Mouse (Mus musculus): Measurements from ENCODE around the gene C1qtnf9. TPM values are rescaled to one million over a fixed set of nuclear protein-coding genes. Genes with fewer than 3 reads are reported as not detected.

Gene C1qtnf9
- polyA plus RNA-seq (2014; fragmentation: Nextera tagmentation; extraction: Ambion mirVana), result not detected in 2 replicates

- Histone ChIP-seq H3K27me3 (ENCODE audit: control insufficient read depth, insufficient read depth, low read length) (no peaks in the 10 kb centered on the region), H3K27ac (no peak within 1 kb of the TSS), H3K4me3 (replicated peaks; ENCODE audit: low read length) (no peak within 1 kb of the TSS), H3K4me1 (replicated peaks; ENCODE audit: control insufficient read depth, insufficient read depth, low read length) (no peaks in the 10 kb centered on the region; the same call in none of the 2 replicates), H3K36me3 (replicated peaks; ENCODE audit: control insufficient read depth, insufficient read depth) (no peaks in the 10 kb centered on the region), H3K9ac (no peak within 1 kb of the TSS), H3K4me2 (replicated peaks) (no peak within 1 kb of the TSS), H3K9me3 (ENCODE audit: control insufficient read depth, low read length) (no peaks in the 10 kb centered on the region)
- no peak for ATAC-seq (ENCODE audit: low FRiP score)
- no peak for DNase-seq (ENCODE audit: low spot score)
- 76% methylated on average over 4 of the region's 4 CpGs for WGBS
Measured at GRCm38 (mm10) chr14:60767884-60768283, at the start of gene C1qtnf9. Gene C1qtnf9 (plus strand): TSS chr14:60768134.

- no peaks in the 10 kb centered on the region for H3K27me3 ChIP-seq (ENCODE audit: control insufficient read depth, insufficient read depth, low read length)
Measured at GRCm38 (mm10) chr14:60721304-60721703, 46.6 kb upstream of the C1qtnf9 start.

GRCm38 (mm10) chr14:60721938-60722337, 46.0 kb upstream of the C1qtnf9 start:
- no peaks in the 10 kb centered on the region; the same call in 1 of the 2 replicates for H3K4me1 ChIP-seq (replicated peaks; ENCODE audit: control insufficient read depth, insufficient read depth, low read length)
- no peak for ATAC-seq (ENCODE audit: low FRiP score)
- no peak overlapping the region for H3K27ac ChIP-seq
- H3K9ac ChIP-seq, result no peak overlapping the region
- H3K4me2 ChIP-seq (replicated peaks), result no peak overlapping the region
- no peak overlapping the region for H3K4me3 ChIP-seq (replicated peaks; ENCODE audit: low read length)
- no peaks in the 10 kb centered on the region for H3K27me3 ChIP-seq (ENCODE audit: control insufficient read depth, insufficient read depth, low read length)
- H3K9me3 ChIP-seq (ENCODE audit: control insufficient read depth, low read length), result no peaks in the 10 kb centered on the region
- no peak for DNase-seq (ENCODE audit: low spot score)
- H3K36me3 ChIP-seq (replicated peaks; ENCODE audit: control insufficient read depth, insufficient read depth), result no peaks in the 10 kb centered on the region
- WGBS, result 82% methylated on average over 3 of the region's 3 CpGs

More at GRCm38 (mm10) chr14:60721304-60721703, 46.6 kb upstream of the C1qtnf9 start:
- Histone ChIP-seq H3K4me1 (replicated peaks; ENCODE audit: control insufficient read depth, insufficient read depth, low read length) (no peaks in the 10 kb centered on the region; the same call in 1 of the 2 replicates), H3K9ac (no peak overlapping the region), H3K4me3 (replicated peaks; ENCODE audit: low read length) (no peak overlapping the region), H3K36me3 (replicated peaks; ENCODE audit: control insufficient read depth, insufficient read depth) (no peaks in the 10 kb centered on the region), H3K27ac (no peak overlapping the region), H3K4me2 (replicated peaks) (no peak overlapping the region), H3K9me3 (ENCODE audit: control insufficient read depth, low read length) (no peaks in the 10 kb centered on the region)
- 71% methylated on average over 8 of the region's 8 CpGs for WGBS
- DNase-seq (ENCODE audit: low spot score), result no peak
- no peak for ATAC-seq (ENCODE audit: low FRiP score)

- DNase-seq (ENCODE audit: low spot score) (no peak), ATAC-seq (ENCODE audit: low FRiP score) (0 out of 2 replicates have a peak, but pooled peaks have one; percentile 21)
- Histone ChIP-seq H3K36me3 (replicated peaks; ENCODE audit: control insufficient read depth, insufficient read depth) (no peaks in the 10 kb centered on the region), H3K9me3 (ENCODE audit: control insufficient read depth, low read length) (no peaks in the 10 kb centered on the region), H3K4me3 (replicated peaks; ENCODE audit: low read length) (no peak overlapping the region), H3K9ac (no peak overlapping the region), H3K27me3 (ENCODE audit: control insufficient read depth, insufficient read depth, low read length) (no peaks in the 10 kb centered on the region), H3K27ac (no peak overlapping the region), H3K4me1 (replicated peaks; ENCODE audit: control insufficient read depth, insufficient read depth, low read length) (no peaks in the 10 kb centered on the region; the same call in 1 of the 2 replicates), H3K4me2 (replicated peaks) (no peak overlapping the region)
- 50% methylated on average over 6 of the region's 6 CpGs for WGBS
Measured at GRCm38 (mm10) chr14:60726091-60726490, 41.8 kb upstream of the C1qtnf9 start.

GRCm38 (mm10) chr14:60727130-60727529, 40.8 kb upstream of the C1qtnf9 start:
- Histone ChIP-seq H3K4me2 (replicated peaks) (no peak overlapping the region), H3K27ac (no peak overlapping the region), H3K9ac (no peak overlapping the region), H3K4me3 (replicated peaks; ENCODE audit: low read length) (no peak overlapping the region), H3K27me3 (ENCODE audit: control insufficient read depth, insufficient read depth, low read length) (no peaks in the 10 kb centered on the region), H3K4me1 (replicated peaks; ENCODE audit: control insufficient read depth, insufficient read depth, low read length) (no peaks in the 10 kb centered on the region; the same call in 1 of the 2 replicates), H3K9me3 (ENCODE audit: control insufficient read depth, low read length) (no peaks in the 10 kb centered on the region), H3K36me3 (replicated peaks; ENCODE audit: control insufficient read depth, insufficient read depth) (no peaks in the 10 kb centered on the region)
- 79% methylated on average over 4 of the region's 4 CpGs for WGBS
- ATAC-seq (ENCODE audit: low FRiP score) (no peak), DNase-seq (ENCODE audit: low spot score) (no peak)

- DNase-seq (ENCODE audit: low spot score) (no peak), ATAC-seq (ENCODE audit: low FRiP score) (no peak)
- WGBS, result 58% methylated on average over 6 of the region's 6 CpGs
- Histone ChIP-seq H3K9ac (no peak overlapping the region), H3K27ac (no peak overlapping the region), H3K4me2 (replicated peaks) (no peak overlapping the region), H3K36me3 (replicated peaks; ENCODE audit: control insufficient read depth, insufficient read depth) (no peaks in the 10 kb centered on the region), H3K27me3 (ENCODE audit: control insufficient read depth, insufficient read depth, low read length) (no peaks in the 10 kb centered on the region), H3K9me3 (ENCODE audit: control insufficient read depth, low read length) (no peaks in the 10 kb centered on the region), H3K4me3 (replicated peaks; ENCODE audit: low read length) (no peak overlapping the region), H3K4me1 (replicated peaks; ENCODE audit: control insufficient read depth, insufficient read depth, low read length) (peaks cover 31% of the 10 kb centered on the region)
Measured at GRCm38 (mm10) chr14:60732081-60732480, 35.9 kb upstream of the C1qtnf9 start.

GRCm38 (mm10) chr14:60732787-60733186, 35.1 kb upstream of the C1qtnf9 start:
- H3K9ac ChIP-seq, result no peak overlapping the region
- H3K9me3 ChIP-seq (ENCODE audit: control insufficient read depth, low read length), result no peaks in the 10 kb centered on the region
- no peak for DNase-seq (ENCODE audit: low spot score)
- H3K36me3 ChIP-seq (replicated peaks; ENCODE audit: control insufficient read depth, insufficient read depth), result no peaks in the 10 kb centered on the region
- peak overlapping the region; percentile 4; the same call in 1 of the 2 replicates for H3K27ac ChIP-seq
- peak overlapping the region; percentile 35 for H3K4me2 ChIP-seq (replicated peaks)
- H3K27me3 ChIP-seq (ENCODE audit: control insufficient read depth, insufficient read depth, low read length), result no peaks in the 10 kb centered on the region
- WGBS, result 22% methylated on average over 16 of the region's 16 CpGs
- no peak for ATAC-seq (ENCODE audit: low FRiP score)
- no peak overlapping the region for H3K4me3 ChIP-seq (replicated peaks; ENCODE audit: low read length)
- H3K4me1 ChIP-seq (replicated peaks; ENCODE audit: control insufficient read depth, insufficient read depth, low read length), result peaks cover 33% of the 10 kb centered on the region

- Histone ChIP-seq H3K27me3 (ENCODE audit: control insufficient read depth, insufficient read depth, low read length) (no peaks in the 10 kb centered on the region), H3K4me3 (replicated peaks; ENCODE audit: low read length) (no peak overlapping the region), H3K9ac (no peak overlapping the region), H3K4me1 (replicated peaks; ENCODE audit: control insufficient read depth, insufficient read depth, low read length) (peaks cover 33% of the 10 kb centered on the region), H3K27ac (peak overlapping the region; percentile 10; the same call in 1 of the 2 replicates), H3K36me3 (replicated peaks; ENCODE audit: control insufficient read depth, insufficient read depth) (no peaks in the 10 kb centered on the region), H3K4me2 (replicated peaks) (no peak overlapping the region; the same call in 1 of the 2 replicates), H3K9me3 (ENCODE audit: control insufficient read depth, low read length) (no peaks in the 10 kb centered on the region)
- DNase-seq (ENCODE audit: low spot score), result no peak
- WGBS, result 67% methylated on average over 4 of the region's 4 CpGs
- ATAC-seq (ENCODE audit: low FRiP score), result no peak
Measured at GRCm38 (mm10) chr14:60733706-60734105, 34.2 kb upstream of the C1qtnf9 start.

GRCm38 (mm10) chr14:60735206-60735605, 32.7 kb upstream of the C1qtnf9 start:
- WGBS, result 55% methylated on average over 5 of the region's 5 CpGs
- H3K4me2 ChIP-seq (replicated peaks), result no peak overlapping the region
- H3K9me3 ChIP-seq (ENCODE audit: control insufficient read depth, low read length), result no peaks in the 10 kb centered on the region
- H3K36me3 ChIP-seq (replicated peaks; ENCODE audit: control insufficient read depth, insufficient read depth), result no peaks in the 10 kb centered on the region
- no peak for DNase-seq (ENCODE audit: low spot score)
- H3K9ac ChIP-seq, result no peak overlapping the region
- no peaks in the 10 kb centered on the region for H3K27me3 ChIP-seq (ENCODE audit: control insufficient read depth, insufficient read depth, low read length)
- no peak overlapping the region for H3K4me3 ChIP-seq (replicated peaks; ENCODE audit: low read length)
- ATAC-seq (ENCODE audit: low FRiP score), result no peak
- no peak overlapping the region for H3K27ac ChIP-seq
- H3K4me1 ChIP-seq (replicated peaks; ENCODE audit: control insufficient read depth, insufficient read depth, low read length), result peaks cover 39% of the 10 kb centered on the region

All from hindbrain, embryonic 14.5 days (tissue).